Mouse (Mus musculus) CH12.LX (cell line): ENCODE measurements around the gene Tlnrd1. TPM values are rescaled to one million over a fixed set of nuclear protein-coding genes. Genes with fewer than 3 reads are reported as not detected.

Experiments used
- DNase-seq: peaks from one replicate; pipeline ENCODE4 v3.0.0-alpha.2; 2013; ENCODE audit errors: extremely low read depth
- H3K27ac ChIP-seq: 2 replicates; pipeline ENCODE4 v1.5.1; 2012; ENCODE audit warnings: low read depth, mild to moderate bottlenecking, control low read depth, moderate library complexity; ENCODE audit not compliant: insufficient read depth
- H3K27me3 ChIP-seq: replicated peaks from 2 replicates; pipeline ENCODE3; 2012; ENCODE audit warnings: inconsistent platforms
- H3K36me3 ChIP-seq, 2 experiments: replicated peaks in 1 of 2; 2 replicates each; pipeline versions ENCODE3 to v1.6.1; 2012; ENCODE audit warnings: inconsistent platforms in 1 of 2, low read length in 1 of 2, mild to moderate bottlenecking in 1 of 2, mixed read lengths in 1 of 2, moderate library complexity in 1 of 2; ENCODE audit not compliant: control insufficient read depth in 1 of 2, insufficient read depth in 1 of 2
- H3K4me1 ChIP-seq, 2 experiments: 2 replicates each; pipeline ENCODE4 v1.6.1; 2012; ENCODE audit warnings: inconsistent platforms in 1 of 2, moderate library complexity in 1 of 2; ENCODE audit not compliant: insufficient read depth in 2 of 2, control insufficient read depth in 1 of 2
- H3K4me2 ChIP-seq: 2 replicates; pipeline ENCODE4 v1.6.1; 2012; ENCODE audit warnings: low read depth, mild to moderate bottlenecking, control low read depth; ENCODE audit not compliant: poor library complexity, insufficient read depth, severe bottlenecking
- H3K4me3 ChIP-seq, 3 experiments: fragments of 150-350 bp in 1 of 3; sonication (generic) in 1 of 3; replicated peaks in 1 of 3; 2 replicates each; pipeline versions ENCODE3 to v1.5.1; 2011 to 2012; ENCODE audit warnings: low read depth in 2 of 3, low read length in 2 of 3, mild to moderate bottlenecking in 2 of 3, moderate library complexity in 2 of 3, control low read depth in 1 of 3, improper control_type of control experiment in 1 of 3, inconsistent platforms in 1 of 3, mixed read lengths in 1 of 3; ENCODE audit not compliant: poor library complexity in 1 of 3
- H3K79me2 ChIP-seq: replicated peaks from 2 replicates; pipeline ENCODE4 v1.6.1; 2012; ENCODE audit warnings: mild to moderate bottlenecking, moderate library complexity; ENCODE audit not compliant: control insufficient read depth, poor library complexity, insufficient read depth, severe bottlenecking; ENCODE audit errors: extremely low read depth
- H3K9ac ChIP-seq: 2 replicates; pipeline ENCODE4 v1.6.1; 2012; ENCODE audit warnings: low read depth, mild to moderate bottlenecking, control low read depth, moderate library complexity; ENCODE audit not compliant: insufficient read depth
- H3K9me3 ChIP-seq: replicated peaks from 2 replicates; pipeline ENCODE3; 2012; ENCODE audit warnings: low read length, inconsistent platforms, mixed read lengths
- BHLHE40 ChIP-seq: IDR thresholded peaks from 2 replicates; pipeline ENCODE4 v1.6.1; 2011; ENCODE audit warnings: mild to moderate bottlenecking, low read depth, low read length, improper control_type of control experiment
- CHD1 ChIP-seq: IDR thresholded peaks from 2 replicates; pipeline ENCODE4 v1.6.1; 2012; ENCODE audit warnings: low read depth, low read length, improper control_type of control experiment, inconsistent platforms
- EP300 ChIP-seq: IDR thresholded peaks from 2 replicates; pipeline ENCODE4 v1.6.1; 2011; ENCODE audit warnings: low read length, improper control_type of control experiment
- JUN ChIP-seq: IDR thresholded peaks from 2 replicates; pipeline ENCODE4 v1.6.1; 2011; ENCODE audit warnings: low read depth, mild to moderate bottlenecking, low read length, improper control_type of control experiment, moderate library complexity; ENCODE audit not compliant: insufficient read depth
- MAFK ChIP-seq: IDR thresholded peaks from 2 replicates; pipeline ENCODE4 v1.6.1; 2011; ENCODE audit warnings: low read length, improper control_type of control experiment; ENCODE audit not compliant: insufficient replicate concordance
- MAZ ChIP-seq: IDR thresholded peaks from 2 replicates; pipeline ENCODE4 v1.6.1; 2012; ENCODE audit warnings: low read depth, mild to moderate bottlenecking, inconsistent platforms, low read length, improper control_type of control experiment, moderate library complexity
- MEF2A ChIP-seq: IDR thresholded peaks from 2 replicates; pipeline ENCODE4 v1.6.1; 2014; ENCODE audit warnings: low read depth, mild to moderate bottlenecking, inconsistent platforms, low read length, improper control_type of control experiment, borderline replicate concordance
- MYC ChIP-seq: IDR thresholded peaks from 2 replicates; pipeline ENCODE4 v1.6.1; 2011; ENCODE audit warnings: low read depth, mild to moderate bottlenecking, improper control_type of control experiment, low read length
- NRF1 ChIP-seq: IDR thresholded peaks from 2 replicates; pipeline ENCODE4 v1.6.1; 2014; ENCODE audit warnings: low read depth, mild to moderate bottlenecking, inconsistent platforms, low read length, improper control_type of control experiment, moderate library complexity
- PAX5 ChIP-seq: IDR thresholded peaks from 2 replicates; pipeline ENCODE4 v1.6.1; 2012; ENCODE audit warnings: low read length, inconsistent platforms, mixed read lengths
- RAD21 ChIP-seq: IDR thresholded peaks from 2 replicates; pipeline ENCODE4 v1.6.1; 2011; ENCODE audit warnings: low read depth, mild to moderate bottlenecking, low read length, improper control_type of control experiment, moderate library complexity
- RCOR1 ChIP-seq: conservative IDR thresholded peaks from 2 replicates; pipeline ENCODE4 v1.6.1; 2012; ENCODE audit warnings: low read depth, mild to moderate bottlenecking, inconsistent platforms, low read length, improper control_type of control experiment
- SMC3 ChIP-seq: IDR thresholded peaks from 2 replicates; pipeline ENCODE4 v1.6.1; 2011; ENCODE audit warnings: low read depth, low read length, improper control_type of control experiment
- TCF12 ChIP-seq: IDR thresholded peaks from 2 replicates; pipeline ENCODE4 v1.6.1; 2014; ENCODE audit warnings: low read depth, mild to moderate bottlenecking, inconsistent platforms, low read length, improper control_type of control experiment
- UBTF ChIP-seq: IDR thresholded peaks from 2 replicates; pipeline ENCODE4 v1.6.1; 2012; ENCODE audit warnings: low read depth, mild to moderate bottlenecking, inconsistent platforms, low read length, improper control_type of control experiment, moderate library complexity
- USF1 ChIP-seq: IDR thresholded peaks from 2 replicates; pipeline ENCODE4 v1.6.1; 2014; ENCODE audit warnings: low read depth, mild to moderate bottlenecking, inconsistent platforms, low read length, improper control_type of control experiment
- USF2 ChIP-seq: conservative IDR thresholded peaks from 2 replicates; pipeline ENCODE4 v1.6.1; 2011; ENCODE audit warnings: low read depth, low read length, improper control_type of control experiment
- ZKSCAN1 ChIP-seq: IDR thresholded peaks from 2 replicates; pipeline ENCODE4 v1.6.1; 2012; ENCODE audit warnings: low read depth, inconsistent platforms, low read length, improper control_type of control experiment, borderline replicate concordance
- ZMIZ1 ChIP-seq: IDR thresholded peaks from 2 replicates; pipeline ENCODE4 v1.6.1; 2012; ENCODE audit warnings: low read depth, mild to moderate bottlenecking, inconsistent platforms, low read length, improper control_type of control experiment
- ZNF384 ChIP-seq: IDR thresholded peaks from 2 replicates; pipeline ENCODE4 v1.6.1; 2012; ENCODE audit warnings: low read depth, low read length, improper control_type of control experiment, inconsistent platforms
- dilution Hi-C: fragments of 300-500 bp; cut with MboI; formaldehyde crosslinking; loops from 2 replicates; pipeline ENCODE4 v1.14.3; 2020; ENCODE audit warnings: low sequenced_read_pairs; ENCODE audit not compliant: extremely low pct_unique_long_range_greater_than_20kb, extremely low pct_ligation_motif_present
- in situ Hi-C: fragments of 300-500 bp; cut with MboI; formaldehyde crosslinking; loops from 3 replicates; pipeline ENCODE4 v1.14.3; 2019; ENCODE audit warnings: low sequenced_read_pairs, low pct_ligation_motif_present, low pct_unique_long_range_greater_than_20kb, mixed read lengths
- polyA plus RNA-seq: library from polyadenylated mRNA; unstranded; fragments of >175 nt; gene quantifications from 2 replicates; pipeline ENCODE4 v1.2.1, GENCODE M21; 2012; ENCODE audit warnings: low read depth; ENCODE audit not compliant: insufficient read length
- total RNA-seq, 2 experiments: library from RNA; depleted of rRNA; stranded (reverse); fragments of 300-350 nt in 1 of 2; fragments of >200 nt in 1 of 2; gene quantifications; 2 replicates each; pipeline ENCODE4 v1.2.3; 2012 to 2014

Tlnrd1 gene
- total and polyA plus RNA-seq, 3 experiments = 5.5 to 15.6 (median 10.6) TPM

GRCm38 (mm10) chr7:83877088-83877487 is 7.0 kb downstream of the Tlnrd1 start:
- Histone ChIP-seq H3K27ac (no peak overlapping the region; the same call in 1 of the 2 replicates), H3K79me2 (peaks cover 10% of the 10 kb centered on the region), H3K36me3 (peaks cover 0 to 10% of the 10 kb centered on the region in 2 experiments), H3K4me1 (peaks cover 6 to 46% of the 10 kb centered on the region in 2 experiments), H3K27me3 (no peaks in the 10 kb centered on the region), H3K4me3 (no peak overlapping the region), H3K9ac (no peak overlapping the region), H3K4me2 (no peak overlapping the region), H3K9me3 (peaks cover under 1% of the 10 kb centered on the region)
- dilution Hi-C loops = no loop called here
- DNase-seq = no peak
- TF ChIP-seq EP300 (no peak), RAD21 (peak; percentile 0; the same call in 1 of the 2 replicates), RCOR1 (no peak), MAFK (no peak)
- in situ Hi-C loops = loop anchor here (5.0 to 25.0 kb wide), 2 partner anchors 70 to 215 kb away; no protein-coding TSS in a partner anchor

GRCm38 (mm10) chr7:83869839-83870543 is 14.1 kb downstream of the Tlnrd1 start:
- no peak overlapping the region for H3K4me2 ChIP-seq
- dilution Hi-C loops (no loop called here), in situ Hi-C loops (no loop called here)
- H3K4me3 ChIP-seq = no peak overlapping the region
- no peaks in the 10 kb centered on the region for H3K79me2 ChIP-seq
- no peaks in the 10 kb centered on the region for H3K27me3 ChIP-seq
- no peak overlapping the region for H3K9ac ChIP-seq
- H3K9me3 ChIP-seq = no peaks in the 10 kb centered on the region
- H3K36me3 ChIP-seq = no peaks in the 10 kb centered on the region
- TF ChIP-seq MYC (no peak), SMC3 (no peak), MAFK (no peak), MEF2A (no peak), ZNF384 (no peak)
- H3K4me1 ChIP-seq = no peaks in the 10 kb centered on the region
- DNase-seq = no peak
- H3K27ac ChIP-seq = no peak overlapping the region

- dilution Hi-C loops (no loop called here), in situ Hi-C loops (no loop called here)
- no peaks in the 10 kb centered on the region for H3K9me3 ChIP-seq
- no peaks in the 10 kb centered on the region for H3K36me3 ChIP-seq
- no peaks in the 10 kb centered on the region for H3K79me2 ChIP-seq
- TF ChIP-seq RAD21 (no peak), UBTF (no peak), CHD1 (no peak), USF1 (no peak), USF2 (no peak), TCF12 (no peak), ZMIZ1 (no peak), MAZ (no peak), NRF1 (no peak), JUN (no peak), BHLHE40 (no peak), RCOR1 (no peak), ZKSCAN1 (no peak), PAX5 (no peak)
- H3K27ac ChIP-seq = no peak overlapping the region
- H3K27me3 ChIP-seq = no peaks in the 10 kb centered on the region
- no peak overlapping the region for H3K9ac ChIP-seq
- no peak overlapping the region for H3K4me2 ChIP-seq
- no peaks in the 10 kb centered on the region for H3K4me1 ChIP-seq
- no peak overlapping the region for H3K4me3 ChIP-seq
- DNase-seq = no peak
These were observed 15.9 kb downstream of the Tlnrd1 start for GRCm38 (mm10) chr7:83868200-83868599.
